Mouse (Mus musculus) liver, postnatal 0 days (tissue): ENCODE results near the gene Gm4792. TPM values are rescaled to one million over a fixed set of nuclear protein-coding genes. Genes with fewer than 3 reads are reported as not detected.

ENCODE experiments used
- ATAC-seq: fragments of 200-750 bp; cut with Nextera tagmentation; 2 replicates; pipeline ENCODE4 v1.8.0; 2017; ENCODE audit warnings: mild to moderate bottlenecking, moderate library complexity
- DNase-seq: peaks from one replicate; pipeline ENCODE4 v3.0.0-alpha.2; 2016
- H3K27ac ChIP-seq: fragments of 300-500 bp; sonication (generic); 2 replicates; pipeline ENCODE4 v1.5.1; 2014; ENCODE audit warnings: antibody characterized with exemption, moderate library complexity, mild to moderate bottlenecking, low read depth
- H3K27me3 ChIP-seq: fragments of 300-500 bp; sonication (generic); 2 replicates; pipeline ENCODE4 v1.6.1; 2014; ENCODE audit warnings: low read length, control low read depth, mixed read lengths; ENCODE audit not compliant: insufficient read depth
- H3K36me3 ChIP-seq: fragments of 300-500 bp; sonication (generic); replicated peaks from 2 replicates; pipeline ENCODE4 v1.6.1; 2014; ENCODE audit warnings: mild to moderate bottlenecking, control low read depth, low read length, moderate library complexity, mixed read lengths; ENCODE audit not compliant: insufficient read depth
- H3K4me1 ChIP-seq: fragments of 300-500 bp; sonication (generic); 2 replicates; pipeline ENCODE4 v1.6.1; 2014; ENCODE audit warnings: antibody characterized with exemption, mild to moderate bottlenecking, control low read depth; ENCODE audit not compliant: insufficient read depth
- H3K4me2 ChIP-seq: fragments of 300-500 bp; sonication (generic); 2 replicates; pipeline ENCODE4 v1.6.1; 2014; ENCODE audit warnings: low read depth, mild to moderate bottlenecking, low read length, moderate library complexity, mixed read lengths
- H3K4me3 ChIP-seq: fragments of 300-500 bp; sonication (generic); 2 replicates; pipeline ENCODE4 v1.5.1; 2014; ENCODE audit warnings: low read depth, low read length
- H3K9ac ChIP-seq: fragments of 300-500 bp; sonication (generic); replicated peaks from 2 replicates; pipeline ENCODE4 v1.6.1; 2014; ENCODE audit warnings: mild to moderate bottlenecking, moderate library complexity
- H3K9me3 ChIP-seq: fragments of 300-500 bp; sonication (generic); 2 replicates; pipeline ENCODE4 v1.6.1; 2016; ENCODE audit warnings: mild to moderate bottlenecking, control low read depth, low read length, mixed read lengths
- CTCF ChIP-seq: sonication (generic); IDR thresholded peaks from 2 replicates; pipeline ENCODE4 v1.5.1; 2016; ENCODE audit warnings: antibody characterized with exemption, low read depth
- EP300 ChIP-seq: IDR thresholded peaks from 2 replicates; pipeline ENCODE4 v1.6.1; 2016; ENCODE audit warnings: antibody characterized with exemption, low read depth, mild to moderate bottlenecking
- WGBS: fragments of 180-500 bp; shearing (Covaris S2); extraction: QIAGEN DNeasy Blood & Tissue Kit; methylation state at CpG from one replicate; pipeline ENCODE4 v1.1.7; 2014; ENCODE audit not compliant: insufficient replicate concordance; 5-methylcytosine and 5-hydroxymethylcytosine counted together
- polyA plus RNA-seq: library from polyadenylated mRNA; unstranded; fragments of >200 nt; fragmentation: Nextera tagmentation; extraction: Ambion mirVana; gene quantifications from 2 replicates; pipeline ENCODE4 v1.2.1, GENCODE M21; 2015

Gm4792 gene
- polyA plus RNA-seq, 1 experiment from 2014 or later: not detected

DNA sequence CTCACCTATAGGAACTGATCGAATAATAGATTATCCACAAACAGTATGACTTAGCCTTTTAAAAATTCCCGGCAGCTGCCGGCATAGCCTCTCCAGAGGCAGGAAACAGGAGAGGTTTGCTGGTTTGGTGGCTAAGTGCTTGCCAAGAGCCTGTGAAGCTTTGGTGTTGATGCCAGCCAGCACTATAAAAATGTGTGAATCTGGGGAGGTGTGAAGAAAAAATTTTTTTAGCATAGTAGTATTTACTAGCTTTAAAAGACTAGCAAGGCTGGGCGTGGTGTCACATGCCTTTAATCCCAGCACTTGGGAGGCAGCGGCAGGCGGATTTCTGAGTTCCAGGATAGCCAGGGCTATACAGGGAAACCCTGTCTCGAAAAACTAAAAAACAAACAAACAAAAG is 45.1 kb upstream of the Gm4792 start:
- Histone ChIP-seq H3K27me3 (no peaks in the 10 kb centered on the region), H3K36me3 (no peaks in the 10 kb centered on the region), H3K9me3 (no peaks in the 10 kb centered on the region), H3K9ac (no peak overlapping the region), H3K27ac (no peak overlapping the region), H3K4me1 (no peaks in the 10 kb centered on the region; the same call in 1 of the 2 replicates), H3K4me2 (no peak overlapping the region), H3K4me3 (no peak overlapping the region)
- TF ChIP-seq EP300 (no peak), CTCF (no peak)
- ATAC-seq (no peak), DNase-seq (no peak)
- WGBS: 80% methylated on average over 7 of the region's 7 CpGs

DNA sequence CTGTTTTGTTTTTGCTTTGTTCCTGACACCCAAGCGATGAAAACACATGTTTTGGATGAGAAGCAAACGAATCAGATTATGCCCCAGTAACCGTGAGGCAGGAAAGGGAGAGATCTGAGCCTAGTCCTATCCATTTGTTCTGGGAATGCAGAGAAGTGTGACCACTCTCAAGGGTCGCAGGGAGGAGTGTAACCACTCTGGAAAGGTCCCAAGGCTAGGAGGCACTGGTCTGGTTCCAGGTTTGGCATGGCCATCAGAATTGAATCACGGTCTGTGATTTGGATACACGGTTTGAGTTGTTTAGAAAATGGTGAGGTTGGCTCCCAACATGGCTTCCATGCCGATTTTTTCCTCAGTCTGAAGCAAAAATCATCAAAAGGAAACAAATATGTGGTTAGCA is 43.8 kb upstream of the Gm4792 start:
- no peak overlapping the region for H3K4me2 ChIP-seq
- no peaks in the 10 kb centered on the region for H3K9me3 ChIP-seq
- no peak for DNase-seq
- H3K27ac ChIP-seq: no peak overlapping the region
- H3K4me3 ChIP-seq: no peak overlapping the region
- no peak for TF ChIP-seq CTCF
- no peak for TF ChIP-seq EP300
- no peak for ATAC-seq
- no peak overlapping the region for H3K9ac ChIP-seq
- H3K27me3 ChIP-seq: no peaks in the 10 kb centered on the region
- WGBS: 73% methylated on average over 7 of the region's 7 CpGs
- no peaks in the 10 kb centered on the region for H3K36me3 ChIP-seq
- no peaks in the 10 kb centered on the region; the same call in 1 of the 2 replicates for H3K4me1 ChIP-seq

DNA sequence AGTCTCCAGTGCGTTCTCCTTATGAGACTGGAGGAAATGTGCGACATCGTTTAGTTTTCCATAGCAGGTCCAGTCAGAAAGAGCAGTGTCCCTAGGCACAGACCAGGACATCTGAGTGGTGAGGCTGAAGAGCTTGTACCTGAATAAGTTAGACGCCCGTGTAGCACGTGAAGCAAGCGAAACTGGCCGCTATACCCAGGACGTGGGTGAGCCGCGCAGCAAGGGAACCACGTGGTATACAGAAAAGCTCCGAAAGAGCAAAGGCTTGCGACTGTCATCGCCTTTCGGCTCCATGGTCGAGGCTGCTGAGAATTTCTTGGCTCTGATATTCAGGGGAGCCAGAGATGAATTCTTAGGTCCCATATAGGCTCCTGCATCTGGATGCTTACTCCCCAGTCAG is 43.0 kb upstream of the Gm4792 start:
- H3K4me1 ChIP-seq: no peaks in the 10 kb centered on the region; the same call in 1 of the 2 replicates
- no peak for DNase-seq
- no peaks in the 10 kb centered on the region for H3K27me3 ChIP-seq
- no peak for TF ChIP-seq EP300
- TF ChIP-seq CTCF: no peak
- WGBS: 70% methylated on average over 17 of the region's 17 CpGs
- no peak for ATAC-seq
- no peak overlapping the region for H3K4me2 ChIP-seq
- H3K9me3 ChIP-seq: no peaks in the 10 kb centered on the region
- no peak overlapping the region for H3K27ac ChIP-seq
- no peak overlapping the region for H3K4me3 ChIP-seq
- H3K36me3 ChIP-seq: no peaks in the 10 kb centered on the region
- no peak overlapping the region for H3K9ac ChIP-seq

DNA sequence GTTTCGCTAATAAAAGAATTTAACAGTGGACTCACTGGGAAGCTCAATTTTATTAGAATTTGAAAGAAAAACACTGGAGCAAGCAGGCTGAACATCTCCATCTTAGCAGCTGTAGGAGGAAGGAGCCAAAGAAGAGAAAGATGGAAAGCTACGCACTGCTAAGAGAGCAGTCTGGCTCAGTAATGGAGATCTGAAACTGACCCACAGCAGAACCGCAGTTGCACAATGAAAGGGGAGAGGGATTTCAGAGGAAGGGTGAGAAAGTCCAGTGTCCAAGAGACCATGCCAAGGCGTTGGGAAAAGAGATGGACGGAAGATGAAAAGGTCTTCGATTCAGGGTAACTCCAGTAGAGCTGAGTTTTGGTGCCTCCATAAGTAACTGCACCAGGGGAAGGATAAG is 37.6 kb upstream of the Gm4792 start:
- WGBS: 86% methylated on average over 6 of the region's 6 CpGs
- H3K27ac ChIP-seq: no peak overlapping the region
- TF ChIP-seq CTCF (no peak), EP300 (no peak)
- ATAC-seq: no peak
- H3K36me3 ChIP-seq: no peaks in the 10 kb centered on the region
- no peak for DNase-seq
- no peaks in the 10 kb centered on the region for H3K27me3 ChIP-seq
- H3K4me2 ChIP-seq: no peak overlapping the region
- no peak overlapping the region for H3K4me3 ChIP-seq
- no peaks in the 10 kb centered on the region for H3K9me3 ChIP-seq
- H3K9ac ChIP-seq: no peak overlapping the region
- no peaks in the 10 kb centered on the region for H3K4me1 ChIP-seq

DNA sequence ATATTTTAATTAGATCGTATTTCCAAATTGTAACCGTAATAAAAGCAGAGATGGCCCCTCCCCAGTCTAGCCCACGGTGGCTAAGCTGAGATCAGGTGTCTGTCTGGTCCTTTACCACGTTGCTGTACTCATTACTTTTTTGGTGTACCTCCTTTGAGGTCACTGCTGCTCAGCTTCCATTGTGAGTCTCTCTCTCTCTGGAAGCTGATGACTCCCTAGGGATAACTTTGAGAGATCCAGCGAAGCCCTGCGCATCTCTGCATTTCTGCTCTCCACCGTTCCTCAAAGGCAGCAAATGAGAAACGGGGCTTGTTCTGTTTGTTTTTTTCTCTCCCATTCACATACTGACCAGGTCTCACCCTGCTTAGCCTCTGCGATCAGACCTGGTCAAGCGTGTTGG is 36.5 kb upstream of the Gm4792 start:
- DNase-seq (no peak), ATAC-seq (no peak)
- H3K4me3 ChIP-seq: no peak overlapping the region
- H3K27me3 ChIP-seq: no peaks in the 10 kb centered on the region
- WGBS: 72% methylated on average over 10 of the region's 10 CpGs
- TF ChIP-seq CTCF: no peak
- TF ChIP-seq EP300: no peak
- H3K9ac ChIP-seq: no peak overlapping the region
- H3K27ac ChIP-seq: no peak overlapping the region
- no peaks in the 10 kb centered on the region for H3K4me1 ChIP-seq
- no peaks in the 10 kb centered on the region for H3K36me3 ChIP-seq
- no peaks in the 10 kb centered on the region for H3K9me3 ChIP-seq
- H3K4me2 ChIP-seq: no peak overlapping the region

DNA sequence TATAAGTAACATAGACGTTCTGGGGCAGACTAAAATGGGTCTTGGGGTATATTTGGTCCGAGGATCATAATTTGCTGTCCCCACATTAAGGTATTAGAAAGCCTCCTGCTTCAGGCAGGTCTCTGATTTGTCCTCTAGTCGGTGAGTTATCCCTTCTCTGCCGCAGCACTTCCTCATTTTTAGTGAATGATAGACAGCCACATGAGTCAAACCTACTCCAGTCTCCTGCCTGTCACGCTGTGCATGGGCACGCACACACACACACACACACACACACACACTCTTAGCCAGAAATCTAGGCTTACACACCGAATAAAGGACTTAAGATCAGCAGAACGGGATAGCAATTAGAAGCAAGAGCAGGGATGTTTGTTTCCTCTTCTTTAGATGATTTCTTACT is 34.8 kb upstream of the Gm4792 start:
- no peak for ATAC-seq
- WGBS: 49% methylated on average over 8 of the region's 8 CpGs
- H3K36me3 ChIP-seq: no peaks in the 10 kb centered on the region
- no peaks in the 10 kb centered on the region for H3K9me3 ChIP-seq
- H3K27me3 ChIP-seq: no peaks in the 10 kb centered on the region
- no peak overlapping the region for H3K4me2 ChIP-seq
- H3K9ac ChIP-seq: no peak overlapping the region
- TF ChIP-seq EP300 (no peak), CTCF (no peak)
- no peak overlapping the region for H3K27ac ChIP-seq
- DNase-seq: no peak
- H3K4me1 ChIP-seq: no peaks in the 10 kb centered on the region
- H3K4me3 ChIP-seq: no peak overlapping the region

DNA sequence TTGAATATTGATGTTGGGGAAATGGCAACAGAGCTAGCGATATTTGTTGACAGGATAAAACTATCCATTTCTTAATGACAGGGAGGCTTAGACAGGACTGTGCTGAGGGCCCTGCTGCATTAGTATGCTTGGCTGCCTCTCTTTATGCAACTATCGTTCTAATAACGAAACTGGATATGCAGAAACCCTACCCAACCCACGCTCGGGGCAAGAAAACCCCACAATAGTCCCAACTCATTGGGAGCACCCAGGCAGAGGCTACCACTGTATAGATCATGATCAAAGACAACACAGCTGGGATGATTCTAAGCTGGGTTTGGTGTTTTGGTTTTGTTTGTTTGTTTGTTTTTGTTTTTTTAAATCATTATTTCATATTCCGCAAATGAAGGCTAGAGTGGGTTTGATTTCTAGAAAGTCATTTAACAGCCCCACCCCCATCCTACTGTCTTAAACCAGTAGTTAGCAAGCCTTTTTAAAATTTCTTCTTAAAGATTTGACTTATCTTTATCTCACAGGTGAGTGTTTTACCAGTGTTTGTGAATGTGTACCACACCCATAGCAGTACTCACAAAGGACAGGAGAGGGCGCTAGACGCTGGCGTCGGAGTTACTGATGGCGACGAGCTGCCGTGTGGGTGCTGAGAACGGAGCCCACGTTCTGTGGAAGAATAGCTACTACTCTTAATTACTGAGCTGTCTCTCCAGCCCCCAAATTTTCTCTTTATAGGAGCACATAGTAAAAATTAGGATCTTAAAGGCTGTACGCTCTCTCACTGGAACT is 34.0 kb upstream of the Gm4792 start:
- TF ChIP-seq CTCF (peak; percentile 33; the same call in 1 of the 2 replicates), EP300 (no peak)
- H3K4me2 ChIP-seq: no peak overlapping the region
- ATAC-seq (no peak), DNase-seq (no peak)
- no peak overlapping the region for H3K9ac ChIP-seq
- no peak overlapping the region for H3K27ac ChIP-seq
- H3K36me3 ChIP-seq: no peaks in the 10 kb centered on the region
- no peaks in the 10 kb centered on the region for H3K9me3 ChIP-seq
- WGBS: 78% methylated on average over 16 of the region's 16 CpGs
- H3K27me3 ChIP-seq: no peaks in the 10 kb centered on the region
- H3K4me1 ChIP-seq: no peaks in the 10 kb centered on the region
- no peak overlapping the region for H3K4me3 ChIP-seq
